Mouse (Mus musculus): Measurements from ENCODE around the gene Dixdc1. TPM values are rescaled to one million over a fixed set of nuclear protein-coding genes. Genes with fewer than 3 reads are reported as not detected.

Gene Dixdc1
- polyA plus RNA-seq, 1 experiment from 2014 or later = 37.2 TPM

DNA sequence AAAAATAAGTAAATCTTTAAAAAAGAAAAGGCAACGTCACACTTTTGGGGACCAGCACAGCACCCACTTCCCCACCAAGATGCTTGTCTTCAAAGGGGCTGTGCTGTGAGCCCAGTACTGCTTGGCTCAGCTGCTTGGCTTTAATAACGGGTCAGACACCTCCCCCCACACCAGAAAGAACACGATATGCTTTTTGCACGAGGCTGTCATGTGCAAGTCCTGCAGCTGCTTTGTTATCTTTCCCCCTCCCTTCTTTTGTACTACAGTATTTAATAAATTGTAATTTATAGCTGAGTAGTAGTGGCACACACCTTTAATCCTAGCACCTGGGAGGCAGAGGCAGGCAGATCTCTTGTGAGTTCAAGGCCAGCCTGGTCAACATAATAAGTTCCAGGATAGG lies 20.4 kb downstream of the Dixdc1 start:
- Histone ChIP-seq H3K9me3 (ENCODE audit: control insufficient read depth, low read length) (no peaks in the 10 kb centered on the region), H3K4me2 (replicated peaks) (no peak overlapping the region), H3K36me3 (replicated peaks; ENCODE audit: control insufficient read depth, insufficient read depth) (no peaks in the 10 kb centered on the region), H3K27ac (no peak overlapping the region), H3K4me1 (replicated peaks; ENCODE audit: control insufficient read depth, insufficient read depth, low read length) (peaks cover 10% of the 10 kb centered on the region; the same call in 1 of the 2 replicates), H3K27me3 (ENCODE audit: control insufficient read depth, insufficient read depth, low read length) (no peaks in the 10 kb centered on the region), H3K9ac (no peak overlapping the region), H3K4me3 (replicated peaks; ENCODE audit: low read length) (no peak overlapping the region)
- DNase-seq (ENCODE audit: low spot score) = no peak
- no peak for ATAC-seq (ENCODE audit: low FRiP score)
- WGBS = 81% methylated on average over 4 of the region's 4 CpGs

DNA sequence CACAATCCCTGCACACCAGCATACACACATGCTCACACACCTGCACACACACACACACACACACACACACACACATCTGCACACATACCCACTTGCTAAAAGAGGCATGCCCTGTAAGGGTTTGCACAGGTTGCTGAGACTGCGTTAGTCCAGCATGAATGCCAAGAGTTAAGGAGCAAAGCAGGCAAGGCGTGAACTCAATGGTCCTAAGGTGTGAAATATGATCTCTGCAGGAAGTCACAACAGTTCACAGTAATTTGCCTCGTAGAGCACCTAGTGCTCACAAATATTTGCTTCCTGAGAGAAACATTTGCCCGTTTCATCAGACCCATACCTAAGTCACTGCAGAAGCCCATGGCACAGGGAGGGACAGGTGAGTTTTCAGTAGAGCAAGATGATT lies 25.1 kb downstream of the Dixdc1 start:
- Histone ChIP-seq H3K9ac (no peak overlapping the region), H3K27ac (no peak overlapping the region), H3K9me3 (ENCODE audit: control insufficient read depth, low read length) (no peaks in the 10 kb centered on the region), H3K36me3 (replicated peaks; ENCODE audit: control insufficient read depth, insufficient read depth) (peaks cover 15% of the 10 kb centered on the region; the same call in 1 of the 2 replicates), H3K4me2 (replicated peaks) (no peak overlapping the region), H3K4me3 (replicated peaks; ENCODE audit: low read length) (no peak overlapping the region), H3K27me3 (ENCODE audit: control insufficient read depth, insufficient read depth, low read length) (no peaks in the 10 kb centered on the region), H3K4me1 (replicated peaks; ENCODE audit: control insufficient read depth, insufficient read depth, low read length) (no peaks in the 10 kb centered on the region)
- no peak for ATAC-seq (ENCODE audit: low FRiP score)
- 71% methylated on average over 4 of the region's 4 CpGs for WGBS
- DNase-seq (ENCODE audit: low spot score) = no peak

DNA sequence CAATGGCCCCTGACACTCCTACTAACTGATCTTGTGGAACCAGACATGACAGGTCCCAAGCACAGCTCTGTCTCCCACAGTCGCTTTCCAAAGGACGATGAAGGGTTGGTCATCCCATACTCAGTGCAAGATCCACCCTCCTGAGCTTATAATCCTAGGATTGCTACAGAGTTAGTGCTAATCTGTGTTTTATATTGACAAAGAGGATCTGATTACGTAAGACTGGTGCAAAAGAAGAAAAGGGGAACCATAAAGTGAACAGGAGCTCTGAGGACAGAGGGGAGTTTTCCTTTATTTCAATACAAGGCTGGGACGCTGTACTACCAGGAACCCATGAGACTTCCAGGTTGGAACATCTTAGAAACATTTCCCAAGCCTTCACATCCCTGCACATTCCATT lies 28.0 kb downstream of the Dixdc1 start:
- Histone ChIP-seq H3K4me3 (replicated peaks; ENCODE audit: low read length) (no peak overlapping the region), H3K9ac (no peak overlapping the region), H3K27ac (no peak overlapping the region), H3K36me3 (replicated peaks; ENCODE audit: control insufficient read depth, insufficient read depth) (peaks cover 27% of the 10 kb centered on the region; the same call in 1 of the 2 replicates), H3K4me1 (replicated peaks; ENCODE audit: control insufficient read depth, insufficient read depth, low read length) (no peaks in the 10 kb centered on the region), H3K9me3 (ENCODE audit: control insufficient read depth, low read length) (no peaks in the 10 kb centered on the region), H3K4me2 (replicated peaks) (no peak overlapping the region), H3K27me3 (ENCODE audit: control insufficient read depth, insufficient read depth, low read length) (no peaks in the 10 kb centered on the region)
- ATAC-seq (ENCODE audit: low FRiP score) = no peak
- DNase-seq (ENCODE audit: low spot score) = no peak
- WGBS = 90% methylated on average over 4 of the region's 4 CpGs

DNA sequence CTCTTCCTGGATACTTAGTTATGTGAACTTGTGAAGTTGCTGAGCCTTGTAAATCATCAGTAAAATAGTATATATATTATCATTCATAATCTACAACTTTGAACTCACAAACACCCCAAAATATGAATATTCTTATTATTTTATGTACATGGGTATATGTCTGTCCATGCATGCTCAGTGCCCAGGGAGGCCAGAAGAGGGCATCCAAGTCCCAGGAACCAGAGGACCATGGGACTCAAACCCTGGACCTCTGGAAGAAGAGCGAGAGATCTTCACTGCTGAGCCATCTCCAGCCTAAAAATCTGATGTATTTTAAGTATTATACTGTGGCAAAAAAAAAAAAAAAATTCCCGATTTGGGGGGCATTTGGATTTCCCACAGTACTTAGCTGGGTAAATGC lies 30.2 kb downstream of the Dixdc1 start:
- Histone ChIP-seq H3K27me3 (ENCODE audit: control insufficient read depth, insufficient read depth, low read length) (no peaks in the 10 kb centered on the region), H3K4me3 (replicated peaks; ENCODE audit: low read length) (no peak overlapping the region), H3K36me3 (replicated peaks; ENCODE audit: control insufficient read depth, insufficient read depth) (peaks cover 41% of the 10 kb centered on the region), H3K9me3 (ENCODE audit: control insufficient read depth, low read length) (no peaks in the 10 kb centered on the region), H3K27ac (no peak overlapping the region), H3K4me2 (replicated peaks) (no peak overlapping the region), H3K4me1 (replicated peaks; ENCODE audit: control insufficient read depth, insufficient read depth, low read length) (no peaks in the 10 kb centered on the region), H3K9ac (no peak overlapping the region)
- WGBS = 39% methylated on average over 2 of the region's 2 CpGs
- DNase-seq (ENCODE audit: low spot score) = no peak
- ATAC-seq (ENCODE audit: low FRiP score) = no peak

DNA sequence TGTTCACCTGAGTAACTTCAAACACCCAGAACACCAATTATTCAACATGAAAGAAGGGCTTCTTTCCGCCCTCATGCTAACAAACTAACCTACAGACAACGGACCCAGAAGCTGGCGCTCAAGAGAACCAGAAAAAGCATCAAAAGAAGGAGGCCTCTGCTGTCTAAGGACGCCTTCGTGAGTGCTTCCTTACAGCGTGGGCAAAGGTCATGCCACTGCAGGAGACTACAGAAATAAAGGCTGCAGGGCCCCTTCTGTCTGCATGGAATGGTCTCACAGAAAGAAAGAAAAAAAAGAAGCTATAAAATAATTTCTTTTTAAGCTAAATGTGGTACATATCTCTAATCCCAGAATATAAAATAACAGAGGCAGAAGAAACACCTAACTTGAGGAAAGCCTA lies 34.4 kb downstream of the Dixdc1 start:
- Histone ChIP-seq H3K9me3 (ENCODE audit: control insufficient read depth, low read length) (no peaks in the 10 kb centered on the region), H3K27ac (no peak overlapping the region), H3K4me3 (replicated peaks; ENCODE audit: low read length) (no peak overlapping the region), H3K36me3 (replicated peaks; ENCODE audit: control insufficient read depth, insufficient read depth) (peaks cover 65% of the 10 kb centered on the region), H3K27me3 (ENCODE audit: control insufficient read depth, insufficient read depth, low read length) (no peaks in the 10 kb centered on the region), H3K4me1 (replicated peaks; ENCODE audit: control insufficient read depth, insufficient read depth, low read length) (no peaks in the 10 kb centered on the region), H3K4me2 (replicated peaks) (no peak overlapping the region), H3K9ac (no peak overlapping the region)
- no peak for ATAC-seq (ENCODE audit: low FRiP score)
- DNase-seq (ENCODE audit: low spot score) = no peak
- 36% methylated on average over 6 of the region's 6 CpGs for WGBS

DNA sequence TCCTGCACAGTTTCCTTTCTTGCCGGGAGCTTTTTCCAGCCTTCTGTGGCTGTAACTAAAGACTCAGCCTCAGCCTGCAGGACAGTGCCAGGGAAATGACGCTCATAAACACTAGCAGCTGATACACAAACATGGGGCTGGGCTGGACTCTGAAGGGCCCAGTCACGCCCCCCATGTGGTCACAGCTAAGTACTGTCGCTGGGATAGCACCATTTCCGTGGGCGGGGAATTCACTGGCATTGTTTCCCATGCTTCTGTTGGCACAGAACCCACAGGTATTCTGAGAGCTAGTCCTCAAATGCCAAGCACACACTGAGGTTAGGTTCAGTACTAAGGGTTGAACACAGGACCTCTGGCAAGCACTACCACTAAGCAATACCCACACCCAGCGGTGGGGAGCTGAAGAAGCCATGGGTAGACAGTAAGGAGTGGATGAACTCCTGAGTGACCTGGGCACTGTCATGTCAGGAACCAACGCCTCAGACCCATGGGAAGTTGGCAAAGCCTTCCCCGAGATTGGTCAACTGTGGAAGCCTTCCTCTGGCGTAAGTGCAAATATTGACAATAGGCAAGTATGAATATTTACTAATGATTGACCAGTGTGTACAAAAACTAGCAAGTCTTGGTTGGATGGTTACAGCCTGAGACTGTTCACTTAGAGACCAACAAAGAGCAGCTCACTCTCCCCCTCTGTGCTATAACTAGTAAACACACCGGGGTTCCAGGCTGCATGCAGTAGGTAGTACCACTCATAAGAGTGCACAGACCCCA lies 38.2 kb downstream of the Dixdc1 start:
- H3K4me1 ChIP-seq (replicated peaks; ENCODE audit: control insufficient read depth, insufficient read depth, low read length) = peaks cover 18% of the 10 kb centered on the region
- no peaks in the 10 kb centered on the region for H3K27me3 ChIP-seq (ENCODE audit: control insufficient read depth, insufficient read depth, low read length)
- H3K27ac ChIP-seq = no peak overlapping the region
- H3K4me3 ChIP-seq (replicated peaks; ENCODE audit: low read length) = no peak overlapping the region
- 65% methylated on average over 11 of the region's 11 CpGs for WGBS
- DNase-seq (ENCODE audit: low spot score) (no peak), ATAC-seq (ENCODE audit: low FRiP score) (no peak)
- H3K9ac ChIP-seq = no peak overlapping the region
- H3K4me2 ChIP-seq (replicated peaks) = no peak overlapping the region
- peaks cover 47% of the 10 kb centered on the region for H3K36me3 ChIP-seq (replicated peaks; ENCODE audit: control insufficient read depth, insufficient read depth)
- no peaks in the 10 kb centered on the region for H3K9me3 ChIP-seq (ENCODE audit: control insufficient read depth, low read length)

DNA sequence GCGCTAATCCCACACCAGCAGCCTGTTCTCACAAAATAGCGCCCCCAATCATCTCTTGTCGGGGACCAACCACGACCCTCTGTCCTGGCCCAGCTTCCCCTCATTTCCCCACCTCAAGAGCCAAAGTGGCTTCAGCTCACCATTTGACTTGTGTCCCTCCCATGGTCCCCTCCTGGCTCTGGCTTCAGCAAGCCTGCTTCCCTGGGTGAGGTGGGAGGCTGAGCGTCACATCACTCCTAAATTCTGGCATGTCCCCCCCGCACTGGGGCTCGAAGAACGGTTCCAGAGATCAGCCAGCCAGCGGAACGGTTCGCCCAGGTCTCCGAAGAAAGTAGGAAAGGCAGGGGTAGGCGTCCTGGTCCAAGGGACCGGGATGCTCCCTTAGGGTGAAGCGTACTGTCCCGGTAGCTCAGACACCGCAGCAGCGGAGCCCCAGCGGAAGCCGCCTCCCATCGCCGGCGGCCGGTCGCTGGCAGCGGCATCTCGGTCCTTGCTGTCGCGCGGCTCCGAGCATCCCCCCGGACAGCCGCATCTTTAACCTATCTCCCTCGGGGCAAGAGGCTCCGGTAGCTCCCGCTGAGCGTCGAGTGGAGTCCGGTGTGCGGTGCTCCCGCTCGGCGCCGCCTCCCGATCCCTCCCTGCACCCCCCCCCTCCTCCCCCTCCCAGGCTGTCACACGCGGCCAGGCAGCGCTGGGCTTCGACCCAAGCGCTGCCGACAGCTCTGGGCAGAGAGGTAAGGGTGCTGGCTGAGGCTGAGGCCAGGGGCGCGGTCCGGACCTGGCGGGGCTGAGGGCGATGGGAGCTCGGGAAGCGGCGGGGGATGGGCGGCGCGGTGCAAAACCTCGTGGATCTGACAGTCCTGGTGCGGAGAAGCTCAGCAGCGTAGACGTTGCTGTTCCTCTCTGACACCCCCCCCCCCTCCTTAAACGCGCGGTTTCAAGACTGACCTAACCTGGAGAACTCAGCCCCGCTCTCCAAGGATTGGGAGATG lies 40.6 kb downstream of the Dixdc1 start:
- Histone ChIP-seq H3K4me1 (replicated peaks; ENCODE audit: control insufficient read depth, insufficient read depth, low read length) (peaks cover 18% of the 10 kb centered on the region), H3K9ac (peak overlapping the region; percentile 82), H3K27me3 (ENCODE audit: control insufficient read depth, insufficient read depth, low read length) (no peaks in the 10 kb centered on the region), H3K27ac (peak overlapping the region; percentile 21), H3K4me3 (replicated peaks; ENCODE audit: low read length) (peak overlapping the region; percentile 70), H3K36me3 (replicated peaks; ENCODE audit: control insufficient read depth, insufficient read depth) (peaks cover 43% of the 10 kb centered on the region), H3K4me2 (replicated peaks) (peak overlapping the region; percentile 97), H3K9me3 (ENCODE audit: control insufficient read depth, low read length) (no peaks in the 10 kb centered on the region)
- DNase-seq (ENCODE audit: low spot score) (peak; percentile 48), ATAC-seq (ENCODE audit: low FRiP score) (peak; percentile 61)
- WGBS = under 1% methylated on average over 68 of the region's 70 CpGs

DNA sequence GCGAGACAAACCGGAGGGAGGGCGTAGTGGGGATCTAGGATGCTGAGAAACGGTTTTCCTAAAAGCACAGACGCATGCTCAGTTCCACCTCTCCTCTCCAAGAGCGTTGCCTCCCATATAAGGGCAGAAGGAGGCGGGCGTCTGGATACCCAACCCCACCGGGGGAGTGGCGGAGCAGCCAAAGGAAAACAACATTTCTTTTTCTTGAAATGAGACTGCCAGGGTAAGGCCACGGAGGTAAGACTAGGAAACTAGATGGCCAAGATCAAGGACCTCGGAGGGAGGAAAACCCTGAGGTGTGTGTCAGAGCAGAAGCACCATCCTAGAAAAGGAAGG lies 41.6 kb downstream of the Dixdc1 start:
- Histone ChIP-seq H3K4me1 (replicated peaks; ENCODE audit: control insufficient read depth, insufficient read depth, low read length) (peaks cover 18% of the 10 kb centered on the region), H3K27me3 (ENCODE audit: control insufficient read depth, insufficient read depth, low read length) (no peaks in the 10 kb centered on the region), H3K4me3 (replicated peaks; ENCODE audit: low read length) (peak overlapping the region; percentile 70), H3K9ac (peak overlapping the region; percentile 82), H3K36me3 (replicated peaks; ENCODE audit: control insufficient read depth, insufficient read depth) (peaks cover 45% of the 10 kb centered on the region), H3K9me3 (ENCODE audit: control insufficient read depth, low read length) (no peaks in the 10 kb centered on the region), H3K27ac (peak overlapping the region; percentile 75), H3K4me2 (replicated peaks) (peak overlapping the region; percentile 97)
- peak; percentile 78 for DNase-seq (ENCODE audit: low spot score)
- peak; percentile 82 for ATAC-seq (ENCODE audit: low FRiP score)
- WGBS = under 1% methylated on average over 12 of the region's 12 CpGs
